Mouse (Mus musculus) forebrain, embryonic 13.5 days (tissue): ENCODE measurements around the gene Arhgap19. TPM values are rescaled to one million over a fixed set of nuclear protein-coding genes. Genes with fewer than 3 reads are reported as not detected.
A peak's percentile ranks its signal among the peaks of the same experiment; 100 is the strongest.

Experiments
- ATAC-seq: fragments of 200-750 bp; cut with Nextera tagmentation; 2 replicates; pipeline ENCODE4 v1.8.0; 2017
- H3K27ac ChIP-seq: fragments of 300-500 bp; sonication (generic); 2 replicates; pipeline ENCODE4 v1.5.1; 2015; ENCODE audit warnings: inconsistent platforms, mild to moderate bottlenecking, moderate library complexity
- H3K27me3 ChIP-seq: fragments of 300-500 bp; sonication (generic); 2 replicates; pipeline ENCODE4 v1.6.1; 2015; ENCODE audit warnings: mild to moderate bottlenecking, inconsistent platforms
- H3K36me3 ChIP-seq: fragments of 300-500 bp; sonication (generic); 2 replicates; pipeline ENCODE4 v1.6.1; 2015; ENCODE audit warnings: mild to moderate bottlenecking, inconsistent platforms; ENCODE audit not compliant: poor library complexity, severe bottlenecking
- H3K4me1 ChIP-seq: fragments of 300-500 bp; sonication (generic); 2 replicates; pipeline ENCODE4 v1.6.1; 2015; ENCODE audit warnings: inconsistent platforms
- H3K4me2 ChIP-seq: fragments of 300-500 bp; sonication (generic); 2 replicates; pipeline ENCODE4 v1.6.1; 2015; ENCODE audit warnings: inconsistent platforms, mild to moderate bottlenecking, moderate library complexity
- H3K4me3 ChIP-seq: fragments of 300-500 bp; sonication (generic); 2 replicates; pipeline ENCODE4 v1.5.1; 2015; ENCODE audit warnings: mild to moderate bottlenecking, inconsistent platforms
- H3K9ac ChIP-seq: fragments of 300-500 bp; sonication (generic); 2 replicates; pipeline ENCODE4 v1.6.1; 2015; ENCODE audit warnings: mild to moderate bottlenecking, inconsistent platforms
- H3K9me3 ChIP-seq: fragments of 300-500 bp; sonication (generic); replicated peaks from 2 replicates; pipeline ENCODE4 v1.6.1; 2016; ENCODE audit warnings: inconsistent platforms
- WGBS: fragments of 180-500 bp; shearing (Covaris S2); methylation state at CpG from one replicate; pipeline ENCODE4 v1.1.7; 2015; 5-methylcytosine and 5-hydroxymethylcytosine counted together
- polyA plus RNA-seq: library from polyadenylated mRNA; unstranded; fragments of >200 nt; fragmentation: Nextera tagmentation; extraction: Ambion mirVana; gene quantifications from 2 replicates; pipeline ENCODE4 v1.2.1, GENCODE M21; 2015

The Arhgap19 gene
- polyA plus RNA-seq, 1 experiment from 2014 or later, result 20.4 TPM

DNA sequence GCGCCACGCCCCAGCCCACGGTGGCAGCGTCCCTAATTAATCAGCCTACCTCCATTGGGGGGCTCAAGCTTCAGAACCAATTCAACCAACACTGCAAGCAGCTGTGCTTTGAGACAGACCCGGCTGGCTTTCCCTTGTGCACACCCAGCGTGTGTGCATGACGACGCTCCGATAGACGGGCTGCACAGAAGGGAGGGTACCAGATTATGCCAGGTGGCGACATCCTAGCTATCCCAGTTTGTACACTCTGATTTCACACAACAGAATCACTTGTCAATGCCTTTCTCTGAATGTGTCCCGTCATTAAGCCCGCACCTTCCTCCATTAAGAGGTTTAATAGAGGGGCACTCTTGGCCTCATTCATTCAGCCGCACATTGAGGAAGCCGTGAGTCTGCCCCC lies 47.1 kb downstream of the Arhgap19 start:
- no peaks in the 10 kb centered on the region for H3K9me3 ChIP-seq
- no peak overlapping the region for H3K27ac ChIP-seq
- no peak overlapping the region for H3K4me3 ChIP-seq
- ATAC-seq, result peak; percentile 67; the same call in 1 of the 2 replicates
- peaks cover 39% of the 10 kb centered on the region for H3K4me1 ChIP-seq
- no peaks in the 10 kb centered on the region for H3K36me3 ChIP-seq
- H3K9ac ChIP-seq, result no peak overlapping the region
- H3K4me2 ChIP-seq, result peak overlapping the region; percentile 17; the same call in 1 of the 2 replicates
- 12% methylated on average over 15 of the region's 15 CpGs for WGBS
- H3K27me3 ChIP-seq, result peaks cover 36% of the 10 kb centered on the region

- H3K9ac ChIP-seq, result peak overlapping the region; percentile 16; the same call in 1 of the 2 replicates
- H3K27me3 ChIP-seq, result peaks cover 44% of the 10 kb centered on the region
- H3K27ac ChIP-seq, result no peak overlapping the region
- H3K9me3 ChIP-seq, result no peaks in the 10 kb centered on the region
- H3K4me2 ChIP-seq, result no peak overlapping the region
- no peak overlapping the region for H3K4me3 ChIP-seq
- no peaks in the 10 kb centered on the region for H3K36me3 ChIP-seq
- 66% methylated on average over 11 of the region's 11 CpGs for WGBS
- ATAC-seq, result no peak
- H3K4me1 ChIP-seq, result peaks cover 42% of the 10 kb centered on the region
Observed at GRCm38 (mm10) chr19:41751906-41752305, 49.9 kb downstream of the Arhgap19 start.

- ATAC-seq, result no peak
- peaks cover 30% of the 10 kb centered on the region for H3K27me3 ChIP-seq
- WGBS, result 88% methylated on average over 14 of the region's 14 CpGs
- no peak overlapping the region for H3K4me2 ChIP-seq
- H3K27ac ChIP-seq, result no peak overlapping the region
- H3K4me3 ChIP-seq, result no peak overlapping the region
- no peak overlapping the region for H3K9ac ChIP-seq
- no peaks in the 10 kb centered on the region for H3K9me3 ChIP-seq
- no peaks in the 10 kb centered on the region for H3K36me3 ChIP-seq
- peaks cover 69% of the 10 kb centered on the region for H3K4me1 ChIP-seq
Observed at GRCm38 (mm10) chr19:41747436-41747835, 54.4 kb downstream of the Arhgap19 start.

DNA sequence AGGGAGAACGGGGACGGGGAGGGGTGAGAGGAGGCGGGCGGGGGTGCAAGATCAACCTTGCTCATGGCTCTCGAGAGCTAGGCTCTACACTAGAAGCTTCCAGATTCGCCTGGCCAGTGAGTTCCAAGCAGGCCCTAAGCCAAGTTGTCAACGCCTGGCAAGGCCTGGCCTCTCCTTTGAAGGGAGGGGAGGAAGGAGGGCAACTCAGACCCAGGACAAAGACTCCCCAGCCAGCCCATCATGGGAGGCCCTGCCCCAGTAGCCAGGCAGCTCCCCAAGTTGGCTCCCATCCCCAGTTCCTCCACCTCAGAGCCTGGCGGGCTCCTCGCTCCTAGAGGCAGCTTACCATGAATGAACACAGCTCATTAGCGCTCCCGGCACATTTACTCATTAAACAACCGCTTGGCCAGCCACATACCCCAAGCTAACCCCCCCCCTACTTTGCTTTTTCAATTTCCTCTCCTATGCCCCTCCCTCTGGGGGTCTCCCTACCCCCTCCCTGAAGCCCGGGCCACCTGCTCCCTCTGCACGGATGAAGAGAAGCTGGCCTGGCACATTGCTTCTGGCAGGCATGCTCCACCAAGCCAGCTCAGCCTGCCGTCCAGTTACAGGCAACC lies 55.8 kb downstream of the Arhgap19 start:
- Histone ChIP-seq H3K4me1 (peaks cover 73% of the 10 kb centered on the region), H3K9me3 (no peaks in the 10 kb centered on the region), H3K27ac (peak overlapping the region; percentile 87), H3K36me3 (no peaks in the 10 kb centered on the region), H3K4me3 (no peak overlapping the region), H3K4me2 (peak overlapping the region; percentile 3), H3K27me3 (peaks cover 32% of the 10 kb centered on the region), H3K9ac (peak overlapping the region; percentile 46; the same call in 1 of the 2 replicates)
- ATAC-seq, result peak; percentile 91
- 15% methylated on average over 15 of the region's 15 CpGs for WGBS

GRCm38 (mm10) chr19:41743396-41743795 lies 58.5 kb downstream of the Arhgap19 start, which contains the start of gene Slit1:
TSS of gene Slit1 (minus strand) at chr19:41743665.
- ATAC-seq, result peak; percentile 20; the same call in 1 of the 2 replicates

DNA sequence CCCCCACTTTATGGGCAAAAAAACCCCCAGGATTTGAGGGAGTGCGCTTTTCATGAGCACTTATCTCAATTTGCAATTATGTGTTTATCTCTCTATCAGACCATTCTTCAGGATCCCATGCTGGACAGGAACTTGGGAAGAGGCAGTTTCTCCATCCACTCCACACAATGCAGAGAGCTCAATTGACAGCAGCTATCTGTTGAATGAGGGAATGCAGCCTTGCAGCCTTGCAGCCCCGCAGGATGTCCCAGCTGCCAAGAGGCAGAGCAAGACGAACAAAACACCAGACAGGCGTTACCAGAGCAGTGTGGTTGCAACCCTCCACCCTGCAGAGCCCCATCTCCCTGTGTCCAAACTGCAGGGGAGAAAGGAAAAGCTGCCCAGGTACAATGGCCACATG lies 63.0 kb downstream of the Arhgap19 start:
- peak overlapping the region; percentile 83 for H3K27ac ChIP-seq
- peak overlapping the region; percentile 18; the same call in 1 of the 2 replicates for H3K9ac ChIP-seq
- 9% methylated on average over 4 of the region's 4 CpGs for WGBS
- ATAC-seq, result no peak
- no peaks in the 10 kb centered on the region for H3K36me3 ChIP-seq
- peak overlapping the region; percentile 11; the same call in 1 of the 2 replicates for H3K4me3 ChIP-seq
- peaks cover 59% of the 10 kb centered on the region for H3K27me3 ChIP-seq
- peaks cover 99% of the 10 kb centered on the region for H3K4me1 ChIP-seq
- H3K4me2 ChIP-seq, result peak overlapping the region; percentile 94
- no peaks in the 10 kb centered on the region for H3K9me3 ChIP-seq

More at GRCm38 (mm10) chr19:41743396-41743795, 58.5 kb downstream of the Arhgap19 start, which contains the start of gene Slit1:
- H3K27me3 ChIP-seq, result peaks cover 45% of the 10 kb centered on the region
- H3K4me1 ChIP-seq, result peaks cover 92% of the 10 kb centered on the region
- WGBS, result under 1% methylated on average over 33 of the region's 44 CpGs
- peak within 1 kb of the TSS; percentile 94 for H3K4me2 ChIP-seq
- H3K27ac ChIP-seq, result 0 out of 2 replicates have a peak within 1 kb of the TSS, but pooled peaks have one; percentile 12
- no peaks in the 10 kb centered on the region for H3K9me3 ChIP-seq
- H3K4me3 ChIP-seq, result peak within 1 kb of the TSS; percentile 66
- H3K36me3 ChIP-seq, result no peaks in the 10 kb centered on the region
- H3K9ac ChIP-seq, result peak within 1 kb of the TSS; percentile 84

- Histone ChIP-seq H3K27me3 (peaks cover 59% of the 10 kb centered on the region), H3K4me3 (peak overlapping the region; percentile 16), H3K36me3 (no peaks in the 10 kb centered on the region), H3K27ac (peak overlapping the region; percentile 83), H3K4me2 (peak overlapping the region; percentile 94), H3K4me1 (peaks cover 94% of the 10 kb centered on the region), H3K9me3 (no peaks in the 10 kb centered on the region), H3K9ac (peak overlapping the region; percentile 18; the same call in 1 of the 2 replicates)
- ATAC-seq, result peak; percentile 52; the same call in 1 of the 2 replicates
- 1% methylated on average over 14 of the region's 14 CpGs for WGBS
Observed at GRCm38 (mm10) chr19:41738429-41738805, 63.4 kb downstream of the Arhgap19 start.

DNA sequence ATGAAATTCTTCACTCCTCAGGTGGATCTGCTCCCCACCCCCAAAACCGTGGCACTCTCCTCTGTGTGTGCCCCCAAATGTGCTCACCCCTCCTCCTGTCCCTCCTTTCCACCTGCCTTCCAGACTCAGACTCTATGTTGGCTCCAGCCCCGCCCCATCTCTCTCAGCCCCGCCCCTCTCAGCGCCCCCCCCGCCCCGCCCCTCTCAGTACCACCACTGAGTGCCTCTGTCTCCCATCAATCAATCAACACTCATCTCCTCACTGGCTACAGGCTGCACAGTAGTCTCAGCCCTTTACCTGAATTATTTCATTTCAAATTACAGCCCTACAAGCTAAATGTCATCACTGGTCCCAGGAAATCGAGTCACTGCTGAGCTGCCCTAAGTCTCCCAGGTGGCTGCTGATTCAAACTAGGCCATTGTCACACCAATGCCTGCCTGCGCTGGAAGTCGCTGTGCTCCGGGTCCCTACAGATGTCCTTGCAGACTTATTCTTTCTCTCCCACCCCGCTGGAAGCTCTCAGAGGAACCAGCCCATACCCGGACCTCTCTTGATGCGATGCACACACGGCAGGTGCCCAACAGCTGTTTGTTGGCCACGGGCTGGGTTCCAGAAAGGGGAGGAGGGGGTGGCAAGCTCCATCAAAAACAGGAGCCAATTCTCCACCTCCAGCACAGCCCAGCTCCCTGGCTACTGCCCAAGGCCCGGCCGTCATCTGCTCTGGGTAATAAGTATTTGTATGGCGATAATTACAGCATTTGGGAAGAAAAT lies 64.0 kb downstream of the Arhgap19 start:
- ATAC-seq, result peak; percentile 84
- 0 out of 2 replicates have a peak overlapping the region, but pooled peaks have one; percentile 24 for H3K9ac ChIP-seq
- peaks cover 89% of the 10 kb centered on the region for H3K4me1 ChIP-seq
- peak overlapping the region; percentile 16 for H3K4me3 ChIP-seq
- no peaks in the 10 kb centered on the region for H3K36me3 ChIP-seq
- no peaks in the 10 kb centered on the region for H3K9me3 ChIP-seq
- H3K27me3 ChIP-seq, result peaks cover 54% of the 10 kb centered on the region
- under 1% methylated on average over 18 of the region's 18 CpGs for WGBS
- peak overlapping the region; percentile 94 for H3K4me2 ChIP-seq
- H3K27ac ChIP-seq, result peak overlapping the region; percentile 83

GRCm38 (mm10) chr19:41734685-41735084 lies 67.2 kb downstream of the Arhgap19 start:
- peak; percentile 59 for ATAC-seq
- 3% methylated on average over 10 of the region's 10 CpGs for WGBS
- peak overlapping the region; percentile 51 for H3K27ac ChIP-seq
- no peak overlapping the region for H3K9ac ChIP-seq
- H3K4me3 ChIP-seq, result no peak overlapping the region
- peaks cover 24% of the 10 kb centered on the region for H3K27me3 ChIP-seq
- H3K36me3 ChIP-seq, result peaks cover 10% of the 10 kb centered on the region
- peaks cover 57% of the 10 kb centered on the region for H3K4me1 ChIP-seq
- 0 out of 2 replicates have a peak, but pooled peaks cover 7% of the 10 kb centered on the region for H3K9me3 ChIP-seq
- peak overlapping the region; percentile 32 for H3K4me2 ChIP-seq

GRCm38 (mm10) chr19:41725491-41725890 lies 76.4 kb downstream of the Arhgap19 start:
- peak overlapping the region; percentile 60 for H3K27ac ChIP-seq
- WGBS, result 17% methylated on average over 2 of the region's 2 CpGs
- H3K4me2 ChIP-seq, result no peak overlapping the region
- ATAC-seq, result peak; percentile 28; the same call in 1 of the 2 replicates
- H3K4me1 ChIP-seq, result peaks cover 19% of the 10 kb centered on the region
- peaks cover 22% of the 10 kb centered on the region for H3K36me3 ChIP-seq
- H3K27me3 ChIP-seq, result no peaks in the 10 kb centered on the region
- H3K4me3 ChIP-seq, result no peak overlapping the region
- H3K9me3 ChIP-seq, result no peaks in the 10 kb centered on the region
- no peak overlapping the region for H3K9ac ChIP-seq

DNA sequence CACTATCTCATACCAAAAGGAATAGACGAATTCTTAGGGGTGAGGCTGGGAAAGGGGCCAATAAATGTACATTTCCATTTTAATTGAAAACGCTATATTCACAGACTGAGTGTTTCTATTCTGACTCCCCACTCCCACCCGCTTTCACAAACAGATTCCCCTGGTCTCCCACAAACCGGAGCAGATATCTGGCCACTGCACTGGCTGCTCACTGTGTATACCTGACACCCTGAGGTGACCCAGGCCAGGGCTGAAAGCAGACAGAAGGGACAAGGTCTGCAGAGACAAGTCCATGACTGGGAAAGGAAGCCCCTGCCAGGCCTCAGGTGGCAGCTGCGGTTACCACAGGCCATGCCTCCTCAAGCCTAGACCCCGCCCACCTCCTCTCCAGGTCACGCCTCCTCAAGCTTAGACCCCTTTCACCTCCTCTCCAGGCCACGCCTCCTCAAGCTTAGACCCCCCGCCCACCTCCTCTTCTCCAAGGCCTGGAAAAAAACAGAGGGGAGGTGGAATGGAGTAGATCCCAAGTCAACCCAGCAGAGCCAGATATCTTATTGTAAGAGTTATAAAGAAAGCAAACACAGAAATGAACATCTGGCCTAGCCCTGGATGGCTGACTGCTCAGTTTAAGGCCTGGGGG lies 76.9 kb downstream of the Arhgap19 start:
- peaks cover 19% of the 10 kb centered on the region for H3K4me1 ChIP-seq
- no peaks in the 10 kb centered on the region for H3K27me3 ChIP-seq
- no peak overlapping the region for H3K9ac ChIP-seq
- peaks cover 21% of the 10 kb centered on the region for H3K36me3 ChIP-seq
- 15% methylated on average over 9 of the region's 9 CpGs for WGBS
- peak overlapping the region; percentile 60 for H3K27ac ChIP-seq
- H3K4me2 ChIP-seq, result no peak overlapping the region
- peak; percentile 80 for ATAC-seq
- H3K9me3 ChIP-seq, result no peaks in the 10 kb centered on the region
- H3K4me3 ChIP-seq, result no peak overlapping the region
